Mouse (Mus musculus) Muller cell, postnatal 12 days (primary cell): ENCODE measurements around the gene Hist1h2ab.

Experiments
- DNase-seq: peaks from one replicate; pipeline ENCODE4 v3.0.0-alpha.2; 2015; ENCODE audit errors: inconsistent ontology term

The Hist1h2ab gene

GRCm38 (mm10) chr13:23772561-23773313 lies 21.8 kb downstream of the Hist1h2ab start:
- peak; percentile 41 for DNase-seq

DNA sequence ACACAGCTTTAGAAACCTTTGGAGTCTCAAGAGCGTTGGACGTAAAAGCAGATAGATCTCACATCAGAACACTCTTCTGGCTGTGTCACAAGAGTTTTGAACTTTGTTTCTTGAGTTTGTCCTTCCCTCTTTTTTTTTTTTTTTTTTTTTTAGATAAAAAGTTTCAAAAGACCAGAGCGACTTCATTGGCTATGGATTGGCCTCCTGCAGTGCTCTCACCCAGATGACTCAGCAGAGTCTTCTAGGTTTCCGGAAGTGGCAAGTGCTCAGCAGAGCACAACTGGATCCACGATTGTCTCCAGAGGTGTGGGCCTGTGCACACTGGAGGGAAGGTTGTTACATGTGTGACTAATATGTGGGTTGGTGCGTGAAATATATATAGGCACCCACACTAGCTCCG lies 27.4 kb downstream of the Hist1h2ab start:
- no peak for DNase-seq

DNA sequence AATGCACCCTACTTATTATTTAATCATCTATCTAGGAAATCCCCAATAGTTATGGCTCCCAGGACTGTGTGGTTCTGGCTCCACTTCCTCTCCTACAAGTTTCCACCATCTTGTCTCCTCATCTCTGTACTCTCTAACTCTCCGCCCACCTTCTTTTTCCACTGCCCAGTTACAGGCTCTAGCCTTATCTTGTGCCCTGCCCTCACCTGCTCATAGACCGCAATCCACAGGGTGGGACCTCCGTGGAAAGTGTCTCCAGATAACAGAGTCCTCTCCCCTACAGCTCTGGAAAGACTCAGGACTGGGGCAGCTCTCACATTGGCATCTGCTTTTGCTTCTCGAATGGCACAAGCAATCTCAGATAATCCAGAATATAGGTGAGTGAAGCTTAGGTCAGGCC lies 28.1 kb downstream of the Hist1h2ab start:
- DNase-seq, result no peak

GRCm38 (mm10) chr13:23792520-23792919 lies 41.6 kb downstream of the Hist1h2ab start:
- peak; percentile 24 for DNase-seq

GRCm38 (mm10) chr13:23799405-23799804 lies 48.5 kb downstream of the Hist1h2ab start:
- DNase-seq, result no peak
